Mouse (Mus musculus): ENCODE measurements at regions not wholly inside any gene's neighbourhood (a gene's known extent, or its start where the extent isn't known, plus 50 kb on each side); places are given as distances from the start of the nearest gene placed in this dataset.

DNA sequence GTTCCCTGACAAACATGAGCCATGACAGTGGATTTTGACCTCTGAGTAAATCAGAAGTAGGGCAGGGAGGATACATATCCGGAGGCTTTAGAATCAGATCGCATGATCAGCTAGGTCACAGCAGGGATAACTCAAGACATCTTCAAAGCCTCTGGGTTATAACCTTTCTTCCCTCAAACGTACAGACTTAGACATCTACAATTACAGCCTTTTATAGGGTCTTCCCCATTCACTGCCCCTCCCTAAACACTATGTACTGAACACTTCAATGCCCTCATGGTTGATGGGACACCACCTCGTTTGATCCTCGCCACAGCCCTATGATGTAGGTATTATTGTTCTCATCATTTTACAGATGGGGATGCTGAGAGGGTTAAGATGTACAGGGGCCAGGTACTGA lies 163.8 kb upstream of the Mpped2 start:
- no peak overlapping the region for H3K4me2 ChIP-seq (ENCODE audit: low read depth, severe bottlenecking)
- H3K27ac ChIP-seq (replicated peaks; ENCODE audit: low read depth, low read length): no peak overlapping the region
- no peaks in the 10 kb centered on the region for H3K9me3 ChIP-seq (ENCODE audit: control insufficient read depth, low read length)
- ATAC-seq (ENCODE audit: insufficient number of reproducible peaks, low FRiP score, low TSS enrichment, low read depth): no peak
- H3K4me1 ChIP-seq (ENCODE audit: control insufficient read depth, insufficient read depth, low read length): peaks cover 9% of the 10 kb centered on the region
- H3K27me3 ChIP-seq (ENCODE audit: control insufficient read depth, insufficient read depth, low read length): no peaks in the 10 kb centered on the region
- H3K9ac ChIP-seq (ENCODE audit: low read length): no peak overlapping the region
- no peak overlapping the region for H3K4me3 ChIP-seq (ENCODE audit: low read depth, low read length)
- no peaks in the 10 kb centered on the region for H3K36me3 ChIP-seq (ENCODE audit: control insufficient read depth, insufficient read depth, low read length)
- no peak for DNase-seq (ENCODE audit: low spot score)
- 56% methylated on average over 5 of the region's 5 CpGs for WGBS

GRCm38 (mm10) chr2:106529746-106530145 lies 163.3 kb upstream of the Mpped2 start:
- ATAC-seq (ENCODE audit: insufficient number of reproducible peaks, low FRiP score, low TSS enrichment, low read depth): no peak
- DNase-seq (ENCODE audit: low spot score): no peak
- 27% methylated on average over 2 of the region's 2 CpGs for WGBS

GRCm38 (mm10) chr2:106538329-106538728 lies 154.7 kb upstream of the Mpped2 start:
- no peak overlapping the region for H3K4me3 ChIP-seq (ENCODE audit: low read depth, low read length)
- H3K4me1 ChIP-seq (ENCODE audit: control insufficient read depth, insufficient read depth, low read length): 0 out of 2 replicates have a peak, but pooled peaks cover 2% of the 10 kb centered on the region
- H3K9ac ChIP-seq (ENCODE audit: low read length): no peak overlapping the region
- H3K27me3 ChIP-seq (ENCODE audit: control insufficient read depth, insufficient read depth, low read length): no peaks in the 10 kb centered on the region
- no peak overlapping the region for H3K27ac ChIP-seq (replicated peaks; ENCODE audit: low read depth, low read length)
- no peaks in the 10 kb centered on the region for H3K36me3 ChIP-seq (ENCODE audit: control insufficient read depth, insufficient read depth, low read length)
- ATAC-seq (ENCODE audit: insufficient number of reproducible peaks, low FRiP score, low TSS enrichment, low read depth) (no peak), DNase-seq (ENCODE audit: low spot score) (no peak)
- H3K9me3 ChIP-seq (ENCODE audit: control insufficient read depth, low read length): no peaks in the 10 kb centered on the region
- no peak overlapping the region for H3K4me2 ChIP-seq (ENCODE audit: low read depth, severe bottlenecking)
- 73% methylated on average over 4 of the region's 4 CpGs for WGBS

More at GRCm38 (mm10) chr2:106529746-106530145, 163.3 kb upstream of the Mpped2 start:
- Histone ChIP-seq H3K27me3 (ENCODE audit: control insufficient read depth, insufficient read depth, low read length) (no peaks in the 10 kb centered on the region), H3K4me2 (ENCODE audit: low read depth, severe bottlenecking) (no peak overlapping the region), H3K4me1 (ENCODE audit: control insufficient read depth, insufficient read depth, low read length) (peaks cover 9% of the 10 kb centered on the region), H3K36me3 (ENCODE audit: control insufficient read depth, insufficient read depth, low read length) (no peaks in the 10 kb centered on the region), H3K9ac (ENCODE audit: low read length) (no peak overlapping the region), H3K27ac (replicated peaks; ENCODE audit: low read depth, low read length) (no peak overlapping the region), H3K9me3 (ENCODE audit: control insufficient read depth, low read length) (no peaks in the 10 kb centered on the region), H3K4me3 (ENCODE audit: low read depth, low read length) (no peak overlapping the region)

DNA sequence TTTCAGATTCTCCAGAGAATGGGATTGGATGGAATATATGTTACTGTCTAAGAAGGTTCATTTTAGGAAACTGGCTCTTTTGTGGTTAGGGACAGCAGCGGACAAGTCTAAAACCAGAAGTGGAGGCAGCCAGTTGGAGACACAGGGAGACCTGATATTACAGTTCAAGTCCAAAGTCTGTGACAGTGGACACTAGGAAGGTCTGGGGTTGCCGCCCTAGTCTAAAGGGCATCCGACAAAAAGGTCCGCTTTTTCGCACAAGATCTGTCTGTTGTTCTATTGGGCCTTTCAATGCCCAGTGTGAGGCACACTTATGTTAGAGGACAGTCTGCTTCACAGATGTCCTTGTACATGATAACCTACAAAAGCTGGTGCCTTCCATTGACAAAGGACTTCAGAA lies 152.9 kb upstream of the Mpped2 start:
- 98% methylated on average over 5 of the region's 5 CpGs for WGBS
- Histone ChIP-seq H3K9ac (ENCODE audit: low read length) (no peak overlapping the region), H3K4me1 (ENCODE audit: control insufficient read depth, insufficient read depth, low read length) (0 out of 2 replicates have a peak, but pooled peaks cover 2% of the 10 kb centered on the region), H3K4me3 (ENCODE audit: low read depth, low read length) (no peak overlapping the region), H3K4me2 (ENCODE audit: low read depth, severe bottlenecking) (no peak overlapping the region), H3K27ac (replicated peaks; ENCODE audit: low read depth, low read length) (no peak overlapping the region), H3K9me3 (ENCODE audit: control insufficient read depth, low read length) (no peaks in the 10 kb centered on the region), H3K36me3 (ENCODE audit: control insufficient read depth, insufficient read depth, low read length) (no peaks in the 10 kb centered on the region), H3K27me3 (ENCODE audit: control insufficient read depth, insufficient read depth, low read length) (no peaks in the 10 kb centered on the region)
- DNase-seq (ENCODE audit: low spot score) (no peak), ATAC-seq (ENCODE audit: insufficient number of reproducible peaks, low FRiP score, low TSS enrichment, low read depth) (no peak)

- ATAC-seq (ENCODE audit: insufficient number of reproducible peaks, low FRiP score, low TSS enrichment, low read depth) (no peak), DNase-seq (ENCODE audit: low spot score) (no peak)
- no peak overlapping the region for H3K27ac ChIP-seq (replicated peaks; ENCODE audit: low read depth, low read length)
- H3K9ac ChIP-seq (ENCODE audit: low read length): no peak overlapping the region
- WGBS: 70% methylated on average over 4 of the region's 4 CpGs
- no peaks in the 10 kb centered on the region for H3K9me3 ChIP-seq (ENCODE audit: control insufficient read depth, low read length)
- no peaks in the 10 kb centered on the region for H3K27me3 ChIP-seq (ENCODE audit: control insufficient read depth, insufficient read depth, low read length)
- no peaks in the 10 kb centered on the region for H3K4me1 ChIP-seq (ENCODE audit: control insufficient read depth, insufficient read depth, low read length)
- no peaks in the 10 kb centered on the region for H3K36me3 ChIP-seq (ENCODE audit: control insufficient read depth, insufficient read depth, low read length)
- H3K4me2 ChIP-seq (ENCODE audit: low read depth, severe bottlenecking): no peak overlapping the region
- H3K4me3 ChIP-seq (ENCODE audit: low read depth, low read length): no peak overlapping the region
These were observed 146.0 kb upstream of the Mpped2 start for GRCm38 (mm10) chr2:106547117-106547516.

- Histone ChIP-seq H3K27ac (replicated peaks; ENCODE audit: low read depth, low read length) (no peak overlapping the region), H3K4me3 (ENCODE audit: low read depth, low read length) (no peak overlapping the region), H3K4me1 (ENCODE audit: control insufficient read depth, insufficient read depth, low read length) (no peaks in the 10 kb centered on the region), H3K4me2 (ENCODE audit: low read depth, severe bottlenecking) (no peak overlapping the region), H3K36me3 (ENCODE audit: control insufficient read depth, insufficient read depth, low read length) (no peaks in the 10 kb centered on the region), H3K9ac (ENCODE audit: low read length) (no peak overlapping the region), H3K9me3 (ENCODE audit: control insufficient read depth, low read length) (no peaks in the 10 kb centered on the region), H3K27me3 (ENCODE audit: control insufficient read depth, insufficient read depth, low read length) (no peaks in the 10 kb centered on the region)
- ATAC-seq (ENCODE audit: insufficient number of reproducible peaks, low FRiP score, low TSS enrichment, low read depth) (no peak), DNase-seq (ENCODE audit: low spot score) (no peak)
- 85% methylated on average over 5 of the region's 5 CpGs for WGBS
These were observed 139.4 kb upstream of the Mpped2 start for GRCm38 (mm10) chr2:106553666-106554065.

- Histone ChIP-seq H3K27ac (replicated peaks; ENCODE audit: low read depth, low read length) (no peak overlapping the region), H3K4me1 (ENCODE audit: control insufficient read depth, insufficient read depth, low read length) (no peaks in the 10 kb centered on the region), H3K9ac (ENCODE audit: low read length) (no peak overlapping the region), H3K27me3 (ENCODE audit: control insufficient read depth, insufficient read depth, low read length) (no peaks in the 10 kb centered on the region), H3K4me2 (ENCODE audit: low read depth, severe bottlenecking) (no peak overlapping the region), H3K4me3 (ENCODE audit: low read depth, low read length) (no peak overlapping the region), H3K36me3 (ENCODE audit: control insufficient read depth, insufficient read depth, low read length) (no peaks in the 10 kb centered on the region), H3K9me3 (ENCODE audit: control insufficient read depth, low read length) (no peaks in the 10 kb centered on the region)
- 79% methylated on average over 3 of the region's 3 CpGs for WGBS
- ATAC-seq (ENCODE audit: insufficient number of reproducible peaks, low FRiP score, low TSS enrichment, low read depth): no peak
- no peak for DNase-seq (ENCODE audit: low spot score)
These were observed 131.4 kb upstream of the Mpped2 start for GRCm38 (mm10) chr2:106561571-106562090.

GRCm38 (mm10) chr2:106570226-106570625 lies 122.8 kb upstream of the Mpped2 start:
- DNase-seq (ENCODE audit: low spot score) (no peak), ATAC-seq (ENCODE audit: insufficient number of reproducible peaks, low FRiP score, low TSS enrichment, low read depth) (no peak)
- H3K9ac ChIP-seq (ENCODE audit: low read length): no peak overlapping the region
- no peak overlapping the region for H3K27ac ChIP-seq (replicated peaks; ENCODE audit: low read depth, low read length)
- H3K4me1 ChIP-seq (ENCODE audit: control insufficient read depth, insufficient read depth, low read length): no peaks in the 10 kb centered on the region
- 81% methylated on average over 1 of the region's 1 CpGs for WGBS
- H3K9me3 ChIP-seq (ENCODE audit: control insufficient read depth, low read length): no peaks in the 10 kb centered on the region
- no peaks in the 10 kb centered on the region for H3K27me3 ChIP-seq (ENCODE audit: control insufficient read depth, insufficient read depth, low read length)
- H3K4me3 ChIP-seq (ENCODE audit: low read depth, low read length): no peak overlapping the region
- H3K36me3 ChIP-seq (ENCODE audit: control insufficient read depth, insufficient read depth, low read length): no peaks in the 10 kb centered on the region
- H3K4me2 ChIP-seq (ENCODE audit: low read depth, severe bottlenecking): no peak overlapping the region

DNA sequence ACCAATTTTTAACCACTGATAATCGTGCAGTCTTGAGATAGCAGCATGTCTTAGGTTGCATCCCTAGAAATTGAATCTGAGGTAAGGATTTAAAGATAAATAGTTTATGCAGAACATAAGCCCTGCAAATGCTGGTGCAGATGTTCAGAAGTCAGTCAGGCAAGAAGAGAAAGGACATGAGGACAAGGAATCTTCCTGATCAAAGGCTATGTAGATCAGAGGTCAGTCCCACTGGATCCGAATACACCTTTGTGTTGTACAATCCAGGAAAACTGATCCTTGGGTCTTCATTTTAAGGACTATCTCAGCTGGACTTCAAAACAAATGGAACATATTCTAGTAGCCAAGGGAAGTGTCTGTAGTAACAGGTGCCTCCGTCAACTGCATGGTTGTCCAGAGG lies 121.7 kb upstream of the Mpped2 start:
- no peak overlapping the region for H3K4me3 ChIP-seq (ENCODE audit: low read depth, low read length)
- no peak for DNase-seq (ENCODE audit: low spot score)
- no peak overlapping the region for H3K27ac ChIP-seq (replicated peaks; ENCODE audit: low read depth, low read length)
- 93% methylated on average over 3 of the region's 3 CpGs for WGBS
- no peaks in the 10 kb centered on the region for H3K36me3 ChIP-seq (ENCODE audit: control insufficient read depth, insufficient read depth, low read length)
- no peaks in the 10 kb centered on the region for H3K9me3 ChIP-seq (ENCODE audit: control insufficient read depth, low read length)
- H3K4me1 ChIP-seq (ENCODE audit: control insufficient read depth, insufficient read depth, low read length): peaks cover 1% of the 10 kb centered on the region; the same call in 1 of the 2 replicates
- no peak for ATAC-seq (ENCODE audit: insufficient number of reproducible peaks, low FRiP score, low TSS enrichment, low read depth)
- H3K27me3 ChIP-seq (ENCODE audit: control insufficient read depth, insufficient read depth, low read length): no peaks in the 10 kb centered on the region
- no peak overlapping the region for H3K4me2 ChIP-seq (ENCODE audit: low read depth, severe bottlenecking)
- no peak overlapping the region for H3K9ac ChIP-seq (ENCODE audit: low read length)
